Mouse (Mus musculus) cerebellum, adult 8-10 months (tissue): ENCODE data around the gene Gja1.
"Not testable (repeated sequence)": the region's sequence is repeated elsewhere in the genome, so short reads cannot be mapped to it uniquely, and the experiment has no call there.

Experiments used
- DNase-seq: peaks from one replicate; pipeline ENCODE4 v3.0.0; 2022

The Gja1 gene

DNA sequence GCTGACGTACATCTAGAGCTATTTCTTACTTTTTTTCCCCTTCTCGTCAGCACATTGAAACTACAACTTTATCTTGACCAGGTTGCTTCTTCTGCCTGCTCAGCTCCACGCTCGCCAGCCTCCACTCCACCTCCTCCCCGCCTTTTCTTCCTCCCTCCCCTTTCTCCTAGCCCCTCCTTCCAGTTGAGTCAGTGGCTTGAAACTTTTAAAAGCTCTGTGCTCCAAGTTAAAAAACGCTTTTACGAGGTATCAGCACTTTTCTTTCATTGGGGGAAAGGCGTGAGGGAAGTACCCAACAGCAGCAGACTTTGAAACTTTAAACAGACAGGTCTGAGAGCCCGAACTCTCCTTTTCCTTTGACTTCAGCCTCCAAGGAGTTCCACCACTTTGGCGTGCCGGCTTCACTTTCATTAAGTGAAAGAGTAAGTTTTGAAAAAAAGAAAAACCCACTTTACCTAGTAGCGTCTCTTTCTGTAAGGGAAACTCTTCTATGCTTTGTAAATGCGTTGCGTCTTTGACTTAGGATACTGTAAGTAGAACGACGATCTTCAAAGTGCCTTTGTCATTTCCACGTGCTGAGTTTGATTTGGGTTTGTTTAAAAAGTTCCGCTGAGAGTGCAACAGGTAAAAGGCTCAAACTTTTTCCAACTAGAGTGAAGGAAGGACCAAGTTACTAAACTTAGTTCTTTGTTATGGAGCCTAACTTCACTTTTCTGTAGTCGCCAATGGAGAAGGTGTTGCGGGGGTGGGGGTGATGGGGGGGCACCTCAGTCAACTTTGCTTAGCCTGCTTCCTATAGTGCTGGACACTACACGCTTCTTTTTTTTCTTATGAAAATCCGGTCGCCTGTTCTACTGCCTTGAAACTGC, at the start of gene Gja1:
Gene Gja1, plus strand, starts transcription at position 234 of the 869 bp plus-strand sequence.
- no peak for DNase-seq

DNA sequence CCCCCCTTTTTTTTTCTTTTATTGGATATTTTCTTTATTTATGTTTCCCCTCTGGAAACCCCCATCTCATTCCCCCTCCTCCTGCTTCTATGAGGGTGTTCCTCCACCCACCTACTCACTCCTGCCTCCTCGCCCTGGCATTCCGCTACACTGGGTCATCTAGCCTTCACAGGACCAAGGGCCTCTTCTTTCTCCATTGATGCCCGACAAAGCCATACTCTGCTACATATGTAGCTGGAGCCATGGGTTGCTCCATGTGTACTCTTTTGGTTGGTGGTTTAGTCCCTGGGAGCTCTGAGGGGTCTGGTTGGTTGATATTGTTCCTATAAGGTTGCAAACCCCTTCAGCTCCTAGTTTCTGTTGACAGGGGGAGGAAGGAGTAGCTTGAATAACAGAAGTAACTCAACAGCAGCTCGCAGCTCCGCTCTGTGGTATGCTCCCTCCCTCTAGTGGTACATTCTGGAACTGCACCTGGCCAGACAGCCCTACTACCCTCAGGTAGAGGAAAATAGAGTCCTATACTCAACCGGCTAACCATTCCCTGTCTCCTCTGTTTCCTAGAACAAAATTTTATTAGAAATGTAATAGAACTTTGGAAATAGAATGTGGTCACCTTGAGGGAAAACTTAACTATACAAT, 38.2 kb upstream of the Gja1 start:
- DNase-seq = peak; percentile 63

DNA sequence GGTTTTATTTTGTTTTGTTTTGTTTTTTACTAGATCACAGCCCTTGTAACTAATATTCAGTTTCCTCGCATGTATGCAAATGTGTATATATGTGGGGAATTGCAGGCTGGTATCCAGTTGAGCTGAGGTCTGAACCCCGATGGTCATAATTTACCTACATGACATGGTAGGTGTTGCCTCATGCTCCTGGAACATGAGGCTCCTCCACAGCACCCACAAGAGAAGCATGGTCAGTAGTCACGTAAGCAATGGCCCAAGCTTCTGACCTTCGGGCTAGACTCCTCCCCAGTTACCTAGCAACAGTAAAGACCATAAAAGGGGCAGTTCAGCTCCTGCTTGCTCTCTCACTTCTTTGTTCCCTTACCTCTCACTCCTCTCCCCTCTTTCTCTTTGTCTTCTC, 16.7 kb upstream of the Gja1 start:
- DNase-seq = no peak

GRCm38 (mm10) chr10:56369073-56369472, 8.1 kb upstream of the Gja1 start:
- DNase-seq = peak; percentile 58

DNA sequence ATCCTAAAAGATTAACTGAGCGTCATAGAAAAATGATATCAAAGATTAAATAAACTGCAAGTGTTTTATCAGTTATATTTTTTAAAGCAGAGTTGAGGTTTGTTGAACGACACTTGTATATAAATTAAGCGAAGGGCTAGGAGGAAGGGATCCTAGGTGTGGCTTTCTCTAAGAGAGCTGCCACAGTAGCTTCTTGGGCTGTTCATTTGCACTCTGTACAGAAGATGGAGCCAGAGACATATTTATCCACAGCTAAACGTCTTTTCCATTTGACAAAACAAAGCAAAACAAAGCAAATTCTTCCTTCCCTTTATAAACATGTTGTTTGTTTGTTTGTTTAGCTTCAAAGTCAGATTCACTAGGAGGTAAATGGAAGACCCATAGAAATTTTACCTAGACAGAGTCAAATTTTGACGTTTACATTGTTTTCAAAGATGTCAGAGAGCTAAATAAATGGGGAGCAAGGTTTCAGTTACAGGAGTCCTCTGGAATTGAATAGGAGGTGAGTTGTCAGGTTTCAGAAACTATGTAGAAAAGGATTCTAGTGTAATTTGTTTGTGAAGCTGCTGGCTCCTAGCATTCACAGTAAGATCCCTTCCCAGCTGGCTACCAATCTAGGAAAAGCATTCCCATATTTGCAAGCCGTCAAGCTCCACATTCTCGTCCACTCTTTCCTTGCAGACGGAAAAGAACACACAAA, 4.0 kb upstream of the Gja1 start:
- DNase-seq = no peak

DNA sequence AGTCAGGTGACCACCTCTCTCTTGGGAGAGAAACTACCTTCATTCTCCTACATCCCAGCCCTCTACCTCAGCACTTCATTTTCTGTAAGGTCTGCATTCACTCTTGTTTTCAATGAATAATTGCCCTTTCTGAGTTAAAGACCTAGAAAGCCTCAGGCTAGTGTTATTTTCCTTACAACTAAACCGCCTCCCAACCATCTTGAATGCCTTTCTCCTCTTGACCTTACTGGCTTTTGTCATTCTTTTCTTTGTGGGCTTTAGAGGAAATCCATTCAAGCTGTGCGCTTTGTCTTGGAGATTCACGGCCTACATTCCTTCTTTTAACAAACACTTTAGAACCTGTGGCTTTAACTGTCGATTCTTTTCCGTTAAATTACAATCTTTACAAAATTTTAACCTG, 3.0 kb upstream of the Gja1 start:
- DNase-seq = no peak

DNA sequence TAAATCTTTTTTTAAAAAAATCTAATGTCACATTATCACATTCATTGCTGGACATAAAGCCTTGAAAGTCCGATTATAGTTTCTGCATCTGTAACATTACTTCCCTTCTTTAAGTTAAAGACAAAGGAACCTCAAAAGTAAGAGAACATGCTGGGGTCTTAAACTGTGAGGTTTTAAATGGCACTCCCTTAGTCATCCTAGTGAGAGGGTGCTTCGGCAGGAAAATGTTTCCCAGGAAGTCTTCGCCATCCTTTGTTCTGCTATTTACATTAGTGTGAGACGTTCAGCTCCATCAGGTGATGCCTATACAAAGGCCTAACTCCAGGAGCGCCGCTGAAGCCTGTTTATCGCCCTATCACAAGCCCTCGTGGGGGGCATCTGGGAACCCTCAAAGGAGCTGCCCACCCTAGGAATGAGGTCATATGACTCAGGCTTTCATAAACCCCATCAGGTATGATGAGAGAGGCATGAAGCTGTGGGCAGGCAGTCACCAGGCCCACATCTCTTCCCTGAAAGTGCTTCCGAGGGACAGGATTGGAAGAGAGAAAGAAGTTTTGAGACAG, 1.1 kb upstream of the Gja1 start:
- DNase-seq = no peak

DNA sequence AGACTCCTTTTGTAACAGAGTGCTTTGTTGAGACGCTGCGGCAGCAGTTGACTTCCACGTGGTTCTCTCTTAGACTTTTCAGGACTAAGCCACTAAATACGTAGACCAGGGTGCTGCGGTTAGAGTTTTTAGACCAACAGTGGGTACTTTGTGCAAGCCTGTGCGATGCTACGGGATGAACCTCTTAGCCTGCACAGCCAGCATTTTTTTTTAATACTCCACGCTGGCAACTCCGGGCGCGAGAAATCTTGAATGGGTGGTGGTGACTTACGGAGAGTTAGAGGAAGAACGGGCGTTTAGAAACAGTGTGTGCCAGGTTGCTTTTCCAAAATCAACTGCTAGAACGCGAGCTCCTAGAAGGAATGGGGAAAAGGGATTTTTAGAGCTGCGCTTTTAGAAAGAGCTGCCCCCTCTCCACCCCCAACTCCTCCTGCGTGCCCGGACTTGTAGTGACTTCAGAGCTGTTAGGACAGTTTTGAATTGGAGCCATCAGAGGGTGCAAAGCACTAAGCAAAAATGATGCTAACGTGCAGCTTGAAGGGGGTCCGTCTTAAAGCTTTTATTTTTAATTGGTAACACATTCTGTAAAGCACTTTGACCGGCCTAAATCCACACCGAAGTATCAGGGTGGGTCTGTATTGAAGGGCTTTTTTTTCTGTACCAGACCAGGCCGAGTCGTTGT, 977 bp downstream of the Gja1 start:
- no peak for DNase-seq

DNA sequence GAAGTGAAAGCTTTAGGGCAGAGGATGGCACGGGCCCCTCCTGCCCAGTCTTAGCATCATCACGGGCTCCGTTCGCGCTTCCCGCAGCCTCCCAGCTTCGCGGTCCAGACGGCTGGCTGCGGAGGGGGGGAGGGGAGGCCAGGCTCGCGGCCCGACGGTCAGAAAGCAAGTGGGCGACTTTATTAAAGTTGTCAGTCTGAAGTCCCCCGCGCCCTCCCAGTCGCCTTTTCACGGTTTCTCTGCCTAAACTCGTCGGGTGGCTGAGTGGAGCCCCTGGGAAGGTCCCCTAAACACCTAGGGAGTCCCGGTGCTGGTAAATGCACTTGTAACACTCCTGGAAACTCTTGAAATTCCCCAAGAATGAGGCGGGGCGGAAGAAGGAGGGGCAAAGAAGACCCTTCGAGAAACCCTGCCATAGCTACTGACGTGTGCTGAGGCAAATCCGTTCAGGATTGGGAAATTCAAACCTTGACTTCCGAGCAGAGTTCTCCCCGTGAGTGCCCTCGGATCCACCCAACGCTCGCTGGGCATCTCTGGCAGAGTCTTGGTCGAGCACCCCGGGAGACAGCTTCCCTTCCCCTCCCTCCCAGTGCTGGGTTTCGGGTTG, 1.6 kb downstream of the Gja1 start:
- DNase-seq = no peak

- no peak for DNase-seq
These were observed 2.6 kb downstream of the Gja1 start for GRCm38 (mm10) chr10:56379720-56380119.

- DNase-seq = no peak
These were observed 8.3 kb downstream of the Gja1 start for GRCm38 (mm10) chr10:56385195-56386109.

DNA sequence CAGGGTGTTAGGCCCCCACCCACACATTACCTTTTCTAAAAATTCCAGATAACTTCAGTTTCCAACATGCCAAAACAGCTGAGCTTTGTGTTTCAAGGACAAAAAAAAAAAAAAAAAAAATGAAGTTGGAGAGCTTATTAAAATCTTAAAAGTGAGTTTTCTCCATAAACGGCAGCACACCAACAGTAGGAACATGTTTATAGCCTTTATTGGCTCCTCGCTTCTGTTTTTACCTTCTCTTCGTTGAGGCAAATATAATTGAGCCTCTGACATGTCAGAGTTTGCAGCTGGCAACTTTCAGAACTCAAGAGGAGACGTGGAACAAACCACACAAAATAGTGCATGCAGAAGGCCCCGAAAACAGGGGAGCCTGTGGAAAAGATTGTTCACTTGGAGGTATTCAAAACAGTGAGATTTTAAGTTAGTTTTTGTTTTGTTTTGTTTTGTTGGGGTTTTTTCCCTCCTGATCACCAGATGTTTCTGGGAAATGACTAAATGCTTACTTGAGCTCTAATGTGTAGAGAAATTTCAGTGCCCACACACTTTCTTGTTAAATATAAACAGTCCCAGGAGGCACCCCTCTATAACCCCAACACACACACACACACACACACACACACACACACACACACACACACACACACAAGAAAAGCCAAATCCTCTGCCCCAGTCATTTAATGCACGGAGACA, 16.1 kb downstream of the Gja1 start:
- DNase-seq = no peak

GRCm38 (mm10) chr10:56393815-56394417, 16.8 kb downstream of the Gja1 start:
- DNase-seq = not testable (repeated sequence)

DNA sequence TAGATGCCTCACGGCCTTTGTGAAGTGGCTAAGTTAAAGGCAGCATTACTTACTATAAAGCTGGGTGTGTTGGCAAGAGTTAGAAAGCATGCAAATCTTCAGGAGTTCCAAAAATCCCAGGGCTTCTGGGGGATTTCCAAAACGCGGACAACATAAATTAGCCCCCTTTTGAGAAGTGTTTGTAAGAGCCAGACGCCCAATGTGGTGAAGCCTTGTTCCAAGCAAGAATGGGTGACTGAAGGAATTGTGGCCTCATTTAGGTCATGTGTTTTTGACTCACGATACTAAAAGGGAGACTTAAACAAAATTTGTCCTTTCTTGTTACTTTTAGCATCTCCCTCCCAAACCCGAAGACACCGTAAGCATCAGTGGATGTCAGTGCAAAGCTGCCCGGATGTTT, 20.7 kb downstream of the Gja1 start:
- no peak for DNase-seq

- DNase-seq = no peak
These were observed 21.2 kb downstream of the Gja1 start for GRCm38 (mm10) chr10:56398310-56398709.

DNA sequence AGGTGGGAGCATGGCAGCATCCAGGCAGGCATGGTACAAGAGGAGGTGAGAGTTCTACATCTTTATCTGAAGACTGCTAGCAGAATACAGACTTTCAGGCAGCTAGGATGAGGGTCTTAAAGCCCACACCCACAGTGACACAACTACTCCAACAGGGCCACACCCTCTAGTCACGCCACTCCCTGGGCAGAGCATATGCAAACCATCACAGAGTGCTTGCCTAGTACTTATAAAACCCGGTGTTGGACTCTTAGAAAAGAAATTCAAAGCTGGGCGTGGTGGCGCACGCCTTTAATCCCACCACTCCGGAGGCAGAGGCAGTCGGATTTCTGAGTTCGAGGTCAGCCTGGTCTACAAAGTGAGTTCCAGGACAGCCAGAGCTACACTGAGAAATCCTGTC, 24.3 kb downstream of the Gja1 start:
- DNase-seq = not testable (repeated sequence)

- DNase-seq = no peak
These were observed 28.8 kb downstream of the Gja1 start for GRCm38 (mm10) chr10:56405934-56406333.

GRCm38 (mm10) chr10:56406386-56407130, 29.4 kb downstream of the Gja1 start:
- DNase-seq = no peak

GRCm38 (mm10) chr10:56415894-56416570, 38.9 kb downstream of the Gja1 start:
- no peak for DNase-seq
